Mouse (Mus musculus) cerebellum, adult 9-11 months (tissue): ENCODE data around the gene Dpyd.

Experiments
- DNase-seq: peaks from one replicate; pipeline ENCODE4 v3.0.0; 2022

Gene Dpyd

DNA sequence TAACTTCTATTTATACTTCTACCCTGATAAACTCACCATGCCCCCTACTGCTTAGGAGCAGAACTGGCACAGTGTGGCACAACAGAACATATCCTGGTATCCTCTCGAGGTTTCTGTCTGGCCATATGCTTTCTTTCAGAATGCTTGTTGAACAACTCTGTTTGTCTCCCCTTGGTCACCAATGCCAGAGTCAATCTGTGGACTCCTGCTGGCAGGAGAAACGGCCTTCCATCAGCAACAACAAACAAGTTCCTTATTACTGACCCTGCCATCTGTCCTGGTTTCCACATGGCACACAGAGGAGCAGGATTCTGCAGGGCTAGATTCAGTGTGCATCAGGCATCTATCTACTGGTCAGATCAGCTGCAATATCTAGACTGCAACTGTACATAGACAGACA lies 807.0 kb downstream of the Dpyd start:
- peak; percentile 87 for DNase-seq

DNA sequence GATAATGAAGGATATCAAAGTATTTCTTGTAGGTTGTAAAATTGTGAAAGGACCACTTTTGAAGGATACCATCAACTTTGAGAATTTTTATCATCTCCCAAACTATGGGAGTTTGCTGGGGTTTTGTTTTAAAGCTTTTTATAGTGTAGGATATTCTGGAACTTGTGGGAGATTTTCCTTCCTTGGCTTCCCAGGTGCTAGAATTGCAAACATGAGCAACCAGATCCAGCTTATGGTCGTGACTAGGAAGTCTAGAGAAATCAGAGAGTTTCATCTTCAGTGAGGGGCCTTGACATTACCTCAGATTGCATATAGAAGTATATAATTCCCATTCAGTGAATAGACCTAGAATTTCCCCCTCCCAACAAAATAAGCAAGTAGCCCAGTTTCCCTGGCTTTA lies 819.2 kb downstream of the Dpyd start:
- no peak for DNase-seq

DNA sequence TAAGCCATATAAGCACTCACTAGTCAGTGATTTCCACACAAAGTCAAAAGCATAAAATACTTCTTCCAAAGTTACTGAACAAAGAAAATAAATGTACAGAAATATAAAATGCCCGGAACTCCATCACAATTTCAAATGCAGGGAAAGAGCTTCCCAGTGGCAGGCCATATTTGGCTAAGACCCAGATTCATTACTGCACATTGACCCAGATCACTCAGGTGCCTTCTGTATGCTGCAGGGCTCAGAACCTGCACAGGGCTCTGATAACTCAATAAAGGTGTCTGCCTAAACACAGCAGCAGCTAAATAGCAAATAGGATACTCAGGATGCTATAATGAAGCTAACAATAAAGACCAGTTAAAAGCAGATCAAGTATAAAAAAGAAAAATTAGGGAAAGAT lies 820.5 kb downstream of the Dpyd start:
- no peak for DNase-seq

DNA sequence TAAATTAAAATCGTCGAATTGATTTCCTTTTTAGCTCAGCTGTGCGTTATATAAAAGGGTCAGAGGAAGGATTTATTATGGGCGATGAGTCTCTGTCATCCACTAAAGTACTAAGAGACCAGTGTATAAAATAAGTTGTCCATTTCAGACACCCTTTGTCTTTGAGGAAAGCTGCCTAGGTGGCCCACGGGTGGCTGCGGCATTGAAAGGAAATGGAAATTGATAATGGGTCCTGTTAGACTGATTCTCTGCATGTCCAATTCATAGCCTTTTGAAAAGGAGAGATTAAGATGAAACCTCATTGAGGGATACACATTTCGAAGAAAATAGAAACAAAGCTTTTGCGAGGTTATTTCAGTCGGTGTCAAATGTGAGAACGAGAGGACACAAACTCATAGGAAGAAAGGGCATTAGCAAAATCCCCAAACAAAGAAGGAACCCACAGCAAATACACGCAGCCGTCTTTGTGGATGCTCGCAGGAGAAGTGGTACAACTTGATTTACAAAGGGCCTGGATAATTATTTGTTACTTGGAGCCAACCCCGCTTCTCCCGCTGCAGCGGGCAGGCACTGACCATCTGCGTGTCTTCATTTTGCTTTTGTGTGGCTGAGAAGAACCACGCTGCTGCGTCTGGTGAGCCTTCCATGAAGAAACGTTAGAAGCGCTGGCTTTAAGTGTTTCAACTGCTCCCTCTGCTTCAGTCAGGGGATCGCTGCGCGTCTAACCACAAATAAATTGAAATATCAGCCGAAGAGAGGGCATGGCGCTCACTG lies 825.6 kb downstream of the Dpyd start:
- no peak for DNase-seq

DNA sequence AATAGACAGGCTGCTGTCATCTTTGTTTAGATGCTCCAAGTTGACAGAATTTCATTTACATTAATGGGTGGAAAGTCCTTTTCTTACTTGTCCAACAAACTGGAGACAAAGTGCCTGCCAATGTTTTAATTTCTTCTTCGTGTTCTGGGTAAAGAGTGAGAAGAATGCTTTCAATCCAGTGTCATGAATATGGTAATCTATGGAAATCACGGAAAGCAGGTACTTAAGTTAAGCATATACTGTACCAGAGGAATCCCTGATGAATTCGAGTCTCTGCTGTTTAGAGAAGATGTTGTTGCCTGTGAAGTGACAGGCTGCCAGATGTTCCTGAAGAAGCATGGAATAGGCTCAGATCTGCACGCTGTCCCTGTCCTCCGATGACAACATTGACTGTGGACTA lies 835.3 kb downstream of the Dpyd start:
- DNase-seq: no peak

DNA sequence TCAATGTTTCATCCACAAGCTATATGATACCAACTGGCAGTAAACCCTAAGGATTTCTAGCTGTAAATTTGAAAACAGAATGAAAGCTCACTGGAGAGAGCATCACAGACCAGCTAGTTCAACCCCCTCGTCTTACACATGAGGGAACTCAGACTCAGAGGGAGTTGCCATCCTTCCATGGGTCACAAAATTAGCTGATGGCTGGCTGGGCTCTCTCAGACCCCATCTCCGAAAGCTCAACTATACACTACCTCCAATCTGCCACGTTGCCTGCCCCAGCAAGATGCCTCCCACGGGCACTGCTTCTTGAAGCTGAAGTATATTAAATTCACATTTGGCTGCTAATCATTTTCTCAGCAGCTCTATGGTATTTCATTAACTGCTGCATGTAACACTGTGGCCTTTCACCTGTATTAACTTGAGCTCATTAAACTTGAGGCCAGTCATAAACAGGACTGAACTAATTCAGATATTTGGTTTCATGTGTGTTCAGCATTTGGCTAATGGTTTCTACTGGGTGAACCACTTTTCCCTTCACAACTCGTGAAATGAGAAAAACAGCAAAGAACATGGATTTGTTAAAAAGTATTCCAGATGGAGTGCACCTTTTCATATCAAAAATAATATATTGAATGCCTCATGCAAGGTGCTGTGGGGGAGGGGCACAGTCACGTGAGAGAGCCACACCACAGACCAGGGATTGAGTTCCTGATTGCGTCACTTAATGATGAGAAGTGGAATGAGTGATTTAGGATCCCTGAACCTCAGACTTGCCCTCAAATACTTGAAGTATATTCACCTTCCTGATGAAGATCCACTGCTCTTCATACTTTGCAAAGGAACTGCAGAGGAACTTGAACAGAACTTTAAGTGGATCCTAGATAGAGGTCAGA lies 841.2 kb downstream of the Dpyd start:
- DNase-seq: no peak

DNA sequence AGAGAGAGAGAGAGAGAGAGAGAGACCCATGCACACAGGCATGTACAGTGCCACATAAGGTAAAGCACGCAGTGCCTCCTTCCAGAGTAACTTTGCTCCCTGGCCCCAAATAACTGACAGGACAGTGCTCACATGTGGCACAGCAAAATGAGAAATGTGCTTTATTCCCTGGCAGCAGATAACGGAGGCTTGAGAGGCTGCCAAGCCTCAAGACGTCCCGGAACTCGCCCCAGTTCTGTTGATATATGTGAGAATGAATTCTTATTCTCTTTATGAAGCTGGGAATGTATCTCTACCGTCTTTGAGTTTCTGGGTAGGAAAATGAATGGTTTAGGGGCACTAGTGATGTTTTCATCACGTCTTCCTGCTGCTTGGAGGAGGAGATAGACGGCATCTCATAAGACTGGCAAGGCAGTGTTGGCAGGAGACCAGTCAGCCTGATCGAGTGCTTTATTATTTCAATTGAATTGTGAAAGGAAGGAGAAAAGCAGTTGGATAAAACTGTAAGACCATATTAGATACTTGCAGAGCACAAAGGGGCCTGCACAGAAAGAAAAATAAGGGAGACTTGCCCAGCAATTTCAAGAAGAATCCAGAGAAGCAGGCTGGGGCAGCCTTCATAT lies 857.3 kb downstream of the Dpyd start:
- no peak for DNase-seq

DNA sequence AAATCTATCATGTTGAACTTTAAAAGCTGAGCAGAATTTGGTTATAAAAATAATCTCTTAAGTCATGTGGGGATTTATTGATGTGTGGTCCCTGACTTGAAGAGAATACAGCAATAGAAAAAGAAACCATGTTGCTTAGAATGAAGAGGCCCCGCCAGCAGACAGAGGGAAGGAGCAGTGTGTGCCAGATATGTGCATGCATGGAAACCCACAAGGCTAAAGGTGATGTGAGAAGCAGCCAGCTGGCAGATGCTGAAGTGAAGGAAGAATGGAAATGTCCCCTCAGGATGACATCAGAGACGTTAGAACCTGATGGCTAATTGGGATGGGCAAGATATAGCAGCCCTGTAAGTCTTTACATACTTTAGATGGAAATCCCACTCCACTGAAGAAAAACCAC lies 857.8 kb downstream of the Dpyd start:
- no peak for DNase-seq

DNA sequence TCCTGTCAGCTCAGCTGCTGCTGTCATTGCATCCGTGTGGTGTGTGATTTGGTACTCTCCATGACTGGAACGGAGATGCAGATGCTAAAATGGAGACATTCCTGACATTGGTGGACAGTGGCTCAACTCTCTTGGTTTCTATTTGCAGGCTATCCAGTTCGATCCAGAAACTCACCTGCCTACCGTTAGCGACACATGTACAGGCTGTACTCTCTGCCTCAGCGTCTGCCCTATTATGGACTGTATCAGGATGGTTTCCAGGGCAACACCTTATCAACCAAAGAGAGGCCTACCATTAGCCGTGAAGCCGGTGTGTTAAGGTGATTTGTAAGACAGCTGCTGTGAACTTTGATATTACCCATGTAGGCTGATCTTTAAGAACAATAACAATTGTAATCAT lies 869.4 kb downstream of the Dpyd start:
- no peak for DNase-seq

DNA sequence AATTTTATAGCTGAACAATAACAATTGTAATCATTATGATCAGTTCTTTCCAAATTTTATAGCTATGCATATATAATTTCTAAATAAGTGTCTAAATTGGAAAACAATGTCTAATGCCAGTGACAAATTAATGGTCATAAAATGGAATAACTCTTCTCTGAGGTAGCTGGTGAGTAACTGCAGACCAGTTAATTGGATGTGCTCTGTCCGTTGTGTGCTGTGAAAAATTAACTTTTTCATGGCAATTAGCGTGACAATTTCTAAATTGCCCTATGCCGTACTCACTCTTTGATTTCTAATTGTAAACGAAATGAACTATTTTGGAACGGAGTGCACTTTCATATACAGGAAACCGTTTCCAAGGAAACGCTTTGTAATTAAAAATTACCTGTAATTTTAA lies 869.8 kb downstream of the Dpyd start:
- no peak for DNase-seq

DNA sequence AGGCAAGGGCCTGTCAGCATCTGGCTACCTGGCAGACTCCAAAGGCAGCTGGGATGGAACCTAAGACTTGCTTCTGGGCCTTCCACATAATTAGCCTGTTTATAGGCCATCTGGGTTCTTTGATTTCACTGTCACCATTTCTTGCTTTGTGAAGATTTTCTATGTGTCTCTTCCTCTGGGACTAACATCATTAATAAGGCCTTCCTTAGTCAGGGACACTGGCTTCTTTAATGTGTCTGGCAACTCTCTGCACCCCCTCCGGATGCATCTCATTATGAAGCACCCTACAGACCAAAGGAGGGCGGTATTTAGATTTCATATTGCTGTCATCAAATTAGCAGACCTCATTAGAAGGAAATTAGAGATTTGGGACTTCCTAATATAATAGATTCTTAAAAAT lies 885.6 kb downstream of the Dpyd start:
- no peak for DNase-seq

DNA sequence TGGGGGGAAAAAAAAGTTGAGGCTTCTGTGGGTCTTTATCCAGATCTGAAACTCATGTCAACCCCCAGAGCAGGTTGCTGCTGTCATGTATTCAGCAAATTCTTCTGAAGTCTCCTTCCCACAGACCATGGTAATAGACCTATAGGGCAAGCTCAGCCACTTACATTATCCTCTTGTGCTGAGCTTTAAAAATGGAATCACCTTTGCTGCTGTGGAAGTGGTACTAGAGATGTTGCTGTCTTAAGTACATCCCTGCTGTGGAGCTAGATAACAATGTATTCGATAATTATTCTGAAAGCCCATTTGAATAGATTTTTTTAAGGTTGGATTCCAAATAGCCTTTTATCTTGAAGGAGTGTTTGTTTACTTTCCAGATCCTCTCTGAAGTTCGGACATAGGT lies 902.1 kb downstream of the Dpyd start:
- DNase-seq: no peak

DNA sequence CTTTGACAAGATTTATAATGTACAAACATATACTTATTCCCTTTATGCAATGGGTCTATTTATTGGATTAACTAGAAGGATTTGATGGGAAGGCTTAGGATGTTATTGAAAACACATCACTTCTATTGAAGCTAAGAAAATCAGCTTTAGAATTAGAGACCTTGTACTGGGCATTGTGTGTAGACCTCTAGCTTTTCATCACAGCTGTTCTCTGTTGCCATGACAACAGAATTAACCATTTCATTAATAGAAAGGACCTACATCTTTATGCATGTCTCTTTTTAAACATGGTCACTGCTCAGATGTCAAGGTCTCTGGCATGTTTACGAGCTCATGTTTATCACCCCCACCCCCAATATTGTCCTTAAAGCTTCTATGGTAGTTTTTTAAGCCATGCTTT lies 902.5 kb downstream of the Dpyd start:
- DNase-seq: no peak

DNA sequence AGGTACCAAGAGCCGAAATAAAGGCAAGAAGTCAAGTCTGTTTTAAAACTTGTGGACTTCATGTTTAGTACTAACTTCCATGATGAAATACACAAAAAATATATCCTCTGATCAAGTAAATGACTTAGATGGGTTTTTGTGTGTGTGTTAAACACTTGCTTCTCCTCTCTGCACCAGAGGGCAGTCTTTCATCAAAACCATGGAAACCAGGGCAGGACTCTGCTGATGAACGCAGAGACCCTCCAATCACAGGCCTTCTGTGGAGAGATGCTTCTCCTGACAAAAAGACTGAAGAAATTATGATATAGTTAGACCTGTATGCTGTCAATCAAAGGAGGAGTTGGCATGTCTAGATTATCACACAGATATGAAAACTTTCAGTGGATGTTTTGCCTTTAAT lies 905.8 kb downstream of the Dpyd start:
- DNase-seq: no peak
